Mouse (Mus musculus): ENCODE measurements around the gene Tor1aip2. TPM values are rescaled to one million over a fixed set of nuclear protein-coding genes. Genes with fewer than 3 reads are reported as not detected.
A peak's percentile ranks its signal among the peaks of the same experiment; 100 is the strongest.

Gene Tor1aip2
- polyA plus RNA-seq, 1 experiment from 2014 or later = 43.7 TPM

GRCm38 (mm10) chr1:156105381-156105780, 70.2 kb downstream of the Tor1aip2 start:
- ATAC-seq (no peak), DNase-seq (no peak)
- no peak overlapping the region for H3K4me3 ChIP-seq (ENCODE audit: low read depth, low read length)
- WGBS (ENCODE audit: insufficient replicate concordance) = 62% methylated on average over 2 of the region's 2 CpGs
- H3K4me1 ChIP-seq (ENCODE audit: insufficient read depth) = no peaks in the 10 kb centered on the region
- H3K4me2 ChIP-seq (ENCODE audit: low read depth, low read length) = no peak overlapping the region
- no peaks in the 10 kb centered on the region for H3K36me3 ChIP-seq (replicated peaks; ENCODE audit: insufficient read depth, low read length)
- no peaks in the 10 kb centered on the region for H3K27me3 ChIP-seq (ENCODE audit: insufficient read depth, low read length)
- H3K9ac ChIP-seq (replicated peaks) = no peak overlapping the region
- no peaks in the 10 kb centered on the region for H3K9me3 ChIP-seq (ENCODE audit: low read length)
- TF ChIP-seq CTCF (IDR thresholded peaks at IDR 0.05; ENCODE audit: low read depth) (no peak), EP300 (IDR thresholded peaks at IDR 0.05; ENCODE audit: low read depth) (no peak)
- H3K27ac ChIP-seq (ENCODE audit: low read depth) = no peak overlapping the region

GRCm38 (mm10) chr1:156107424-156107823, 72.2 kb downstream of the Tor1aip2 start:
- no peaks in the 10 kb centered on the region for H3K4me1 ChIP-seq (ENCODE audit: insufficient read depth)
- ATAC-seq = no peak
- H3K9me3 ChIP-seq (ENCODE audit: low read length) = no peaks in the 10 kb centered on the region
- 79% methylated on average over 2 of the region's 2 CpGs for WGBS (ENCODE audit: insufficient replicate concordance)
- DNase-seq = no peak
- H3K4me3 ChIP-seq (ENCODE audit: low read depth, low read length) = no peak overlapping the region
- no peak overlapping the region for H3K9ac ChIP-seq (replicated peaks)
- no peaks in the 10 kb centered on the region for H3K27me3 ChIP-seq (ENCODE audit: insufficient read depth, low read length)
- TF ChIP-seq EP300 (IDR thresholded peaks at IDR 0.05; ENCODE audit: low read depth) (no peak), CTCF (IDR thresholded peaks at IDR 0.05; ENCODE audit: low read depth) (no peak)
- no peak overlapping the region for H3K4me2 ChIP-seq (ENCODE audit: low read depth, low read length)
- H3K27ac ChIP-seq (ENCODE audit: low read depth) = no peak overlapping the region
- H3K36me3 ChIP-seq (replicated peaks; ENCODE audit: insufficient read depth, low read length) = no peaks in the 10 kb centered on the region

- DNase-seq (no peak), ATAC-seq (no peak)
- Histone ChIP-seq H3K4me2 (ENCODE audit: low read depth, low read length) (no peak overlapping the region), H3K4me1 (ENCODE audit: insufficient read depth) (no peaks in the 10 kb centered on the region), H3K36me3 (replicated peaks; ENCODE audit: insufficient read depth, low read length) (no peaks in the 10 kb centered on the region), H3K9me3 (ENCODE audit: low read length) (no peaks in the 10 kb centered on the region), H3K4me3 (ENCODE audit: low read depth, low read length) (no peak overlapping the region), H3K27ac (ENCODE audit: low read depth) (no peak overlapping the region), H3K9ac (replicated peaks) (no peak overlapping the region), H3K27me3 (ENCODE audit: insufficient read depth, low read length) (no peaks in the 10 kb centered on the region)
- 25% methylated on average over 10 of the region's 10 CpGs for WGBS (ENCODE audit: insufficient replicate concordance)
- TF ChIP-seq CTCF (IDR thresholded peaks at IDR 0.05; ENCODE audit: low read depth) (no peak), EP300 (IDR thresholded peaks at IDR 0.05; ENCODE audit: low read depth) (no peak)
These were observed 73.2 kb downstream of the Tor1aip2 start for GRCm38 (mm10) chr1:156108400-156108799.

GRCm38 (mm10) chr1:156111090-156111489, 75.9 kb downstream of the Tor1aip2 start:
- Histone ChIP-seq H3K9ac (replicated peaks) (no peak overlapping the region), H3K4me3 (ENCODE audit: low read depth, low read length) (no peak overlapping the region), H3K27ac (ENCODE audit: low read depth) (no peak overlapping the region), H3K4me1 (ENCODE audit: insufficient read depth) (no peaks in the 10 kb centered on the region), H3K27me3 (ENCODE audit: insufficient read depth, low read length) (no peaks in the 10 kb centered on the region), H3K4me2 (ENCODE audit: low read depth, low read length) (no peak overlapping the region), H3K9me3 (ENCODE audit: low read length) (no peaks in the 10 kb centered on the region), H3K36me3 (replicated peaks; ENCODE audit: insufficient read depth, low read length) (no peaks in the 10 kb centered on the region)
- no peak for DNase-seq
- no peak for ATAC-seq
- TF ChIP-seq CTCF (IDR thresholded peaks at IDR 0.05; ENCODE audit: low read depth) = peak; percentile 65
- no peak for TF ChIP-seq EP300 (IDR thresholded peaks at IDR 0.05; ENCODE audit: low read depth)
- 77% methylated on average over 9 of the region's 9 CpGs for WGBS (ENCODE audit: insufficient replicate concordance)

GRCm38 (mm10) chr1:156111728-156112127, 76.5 kb downstream of the Tor1aip2 start:
- no peaks in the 10 kb centered on the region for H3K4me1 ChIP-seq (ENCODE audit: insufficient read depth)
- no peaks in the 10 kb centered on the region for H3K9me3 ChIP-seq (ENCODE audit: low read length)
- no peak overlapping the region for H3K9ac ChIP-seq (replicated peaks)
- H3K4me2 ChIP-seq (ENCODE audit: low read depth, low read length) = no peak overlapping the region
- no peak for ATAC-seq
- TF ChIP-seq EP300 (IDR thresholded peaks at IDR 0.05; ENCODE audit: low read depth) (no peak), CTCF (IDR thresholded peaks at IDR 0.05; ENCODE audit: low read depth) (no peak)
- H3K27me3 ChIP-seq (ENCODE audit: insufficient read depth, low read length) = no peaks in the 10 kb centered on the region
- 63% methylated on average over 12 of the region's 12 CpGs for WGBS (ENCODE audit: insufficient replicate concordance)
- H3K27ac ChIP-seq (ENCODE audit: low read depth) = no peak overlapping the region
- no peak for DNase-seq
- no peaks in the 10 kb centered on the region for H3K36me3 ChIP-seq (replicated peaks; ENCODE audit: insufficient read depth, low read length)
- no peak overlapping the region for H3K4me3 ChIP-seq (ENCODE audit: low read depth, low read length)

- no peaks in the 10 kb centered on the region for H3K27me3 ChIP-seq (ENCODE audit: insufficient read depth, low read length)
- H3K4me2 ChIP-seq (ENCODE audit: low read depth, low read length) = no peak overlapping the region
- no peak overlapping the region for H3K9ac ChIP-seq (replicated peaks)
- ATAC-seq (no peak), DNase-seq (no peak)
- no peaks in the 10 kb centered on the region for H3K9me3 ChIP-seq (ENCODE audit: low read length)
- no peak overlapping the region for H3K27ac ChIP-seq (ENCODE audit: low read depth)
- H3K36me3 ChIP-seq (replicated peaks; ENCODE audit: insufficient read depth, low read length) = no peaks in the 10 kb centered on the region
- no peaks in the 10 kb centered on the region for H3K4me1 ChIP-seq (ENCODE audit: insufficient read depth)
- 73% methylated on average over 7 of the region's 7 CpGs for WGBS (ENCODE audit: insufficient replicate concordance)
- no peak for TF ChIP-seq CTCF (IDR thresholded peaks at IDR 0.05; ENCODE audit: low read depth)
- H3K4me3 ChIP-seq (ENCODE audit: low read depth, low read length) = no peak overlapping the region
These were observed 76.9 kb downstream of the Tor1aip2 start for GRCm38 (mm10) chr1:156112142-156112541.

GRCm38 (mm10) chr1:156113884-156114499, 78.8 kb downstream of the Tor1aip2 start:
- no peak overlapping the region for H3K27ac ChIP-seq (ENCODE audit: low read depth)
- no peak overlapping the region for H3K4me2 ChIP-seq (ENCODE audit: low read depth, low read length)
- H3K4me3 ChIP-seq (ENCODE audit: low read depth, low read length) = no peak overlapping the region
- no peak overlapping the region for H3K9ac ChIP-seq (replicated peaks)
- H3K9me3 ChIP-seq (ENCODE audit: low read length) = no peaks in the 10 kb centered on the region
- no peaks in the 10 kb centered on the region for H3K27me3 ChIP-seq (ENCODE audit: insufficient read depth, low read length)
- peak; percentile 74 for TF ChIP-seq EP300 (IDR thresholded peaks at IDR 0.05; ENCODE audit: low read depth)
- TF ChIP-seq CTCF (IDR thresholded peaks at IDR 0.05; ENCODE audit: low read depth) = no peak
- DNase-seq = no peak
- no peaks in the 10 kb centered on the region for H3K4me1 ChIP-seq (ENCODE audit: insufficient read depth)
- WGBS (ENCODE audit: insufficient replicate concordance) = 44% methylated on average over 8 of the region's 8 CpGs
- H3K36me3 ChIP-seq (replicated peaks; ENCODE audit: insufficient read depth, low read length) = no peaks in the 10 kb centered on the region
- ATAC-seq = peak; percentile 58

All from liver, postnatal 0 days (tissue).